Mouse (Mus musculus) liver, embryonic 14.5 days (tissue): Measurements from ENCODE around the gene Jund. TPM values are rescaled to one million over a fixed set of nuclear protein-coding genes. Genes with fewer than 3 reads are reported as not detected.

ENCODE experiments used
- ATAC-seq: fragments of 200-750 bp; cut with Nextera tagmentation; 2 replicates; pipeline ENCODE4 v1.8.0; 2017; ENCODE audit warnings: moderate number of reproducible peaks, mild to moderate bottlenecking, moderate library complexity; ENCODE audit not compliant: insufficient read depth
- DNase-seq, 3 experiments: peaks; one replicate each; pipeline ENCODE4 v3.0.0-alpha.2; 2012 to 2013; ENCODE audit warnings: low read depth in 3 of 3, low spot score in 3 of 3
- H3K27ac ChIP-seq: fragments of 300-500 bp; sonication (generic); 2 replicates; pipeline ENCODE4 v1.5.1; 2014; ENCODE audit warnings: moderate library complexity, mild to moderate bottlenecking, control low read depth, inconsistent platforms
- H3K27me3 ChIP-seq: fragments of 300-500 bp; sonication (generic); 2 replicates; pipeline ENCODE4 v1.6.1; 2014; ENCODE audit warnings: mild to moderate bottlenecking, low read length, moderate library complexity; ENCODE audit not compliant: control insufficient read depth, insufficient read depth
- H3K36me3 ChIP-seq: fragments of 300-500 bp; sonication (generic); replicated peaks from 2 replicates; pipeline ENCODE4 v1.6.1; 2014; ENCODE audit warnings: low read depth; ENCODE audit not compliant: control insufficient read depth, insufficient read depth
- H3K4me1 ChIP-seq, 2 experiments: fragments of 200-500 bp in 1 of 2; fragments of 300-500 bp in 1 of 2; sonication (generic) in 1 of 2; replicated peaks; 2 replicates each; pipeline ENCODE4 v1.6.1; 2012 to 2014; ENCODE audit warnings: antibody characterized with exemption in 1 of 2, inconsistent platforms in 1 of 2, low read length in 1 of 2; ENCODE audit not compliant: control insufficient read depth in 2 of 2, insufficient read depth in 2 of 2
- H3K4me2 ChIP-seq: fragments of 300-500 bp; sonication (generic); 2 replicates; pipeline ENCODE4 v1.6.1; 2014; ENCODE audit warnings: low read depth, mild to moderate bottlenecking, control low read depth, moderate library complexity
- H3K4me3 ChIP-seq, 2 experiments: fragments of 200-500 bp in 1 of 2; fragments of 300-500 bp in 1 of 2; sonication (generic) in 1 of 2; 2 replicates each; pipeline ENCODE4 v1.5.1; 2012 to 2014; ENCODE audit warnings: low read depth in 2 of 2, low read length in 2 of 2, mild to moderate bottlenecking in 2 of 2, control low read depth in 1 of 2, inconsistent platforms in 1 of 2, moderate library complexity in 1 of 2; ENCODE audit not compliant: insufficient read depth in 1 of 2
- H3K9ac ChIP-seq: fragments of 300-500 bp; sonication (generic); replicated peaks from 2 replicates; pipeline ENCODE4 v1.6.1; 2014; ENCODE audit warnings: mild to moderate bottlenecking, control low read depth, moderate library complexity
- H3K9me3 ChIP-seq: fragments of 300-500 bp; sonication (generic); 2 replicates; pipeline ENCODE4 v1.6.1; 2016; ENCODE audit warnings: low read length, mixed read lengths; ENCODE audit not compliant: control insufficient read depth
- CTCF ChIP-seq: IDR thresholded peaks from 2 replicates; pipeline ENCODE4 v1.5.1; 2016; ENCODE audit warnings: antibody characterized with exemption, low read depth, control low read depth
- EP300 ChIP-seq: IDR thresholded peaks from 2 replicates; pipeline ENCODE4 v1.6.1; 2016; ENCODE audit warnings: antibody characterized with exemption, low read depth
- WGBS: fragments of 180-500 bp; shearing (Covaris S2); extraction: QIAGEN DNeasy Blood & Tissue Kit; methylation state at CpG from one replicate; pipeline ENCODE4 v1.1.7; 2014; ENCODE audit not compliant: insufficient replicate concordance; 5-methylcytosine and 5-hydroxymethylcytosine counted together
- polyA plus RNA-seq, 2 experiments: library from polyadenylated mRNA; depleted of rRNA in 1 of 2; stranded (reverse) in 1 of 2; unstranded in 1 of 2; fragments of >200 nt; fragmentation: Nextera tagmentation in 1 of 2; extraction: Ambion mirVana in 1 of 2; gene quantifications; 2 replicates each; pipeline versions ENCODE4 v1.2.1 to v1.2.3; 2012 to 2014

The Jund gene
- polyA plus RNA-seq, 2 experiments = 20.3 to 29.4 TPM

GRCm38 (mm10) chr8:70667071-70667470 lies 31.7 kb upstream of the Jund start:
- 62% methylated on average over 5 of the region's 5 CpGs for WGBS
- H3K4me2 ChIP-seq = no peak overlapping the region
- no peak overlapping the region for H3K4me3 ChIP-seq
- TF ChIP-seq EP300 = no peak
- no peaks in the 10 kb centered on the region for H3K27me3 ChIP-seq
- ATAC-seq (0 out of 2 replicates have a peak, but pooled peaks have one; percentile 32), DNase-seq (no peak)
- H3K9ac ChIP-seq = no peak overlapping the region
- H3K4me1 ChIP-seq = peaks cover 7 to 15% of the 10 kb centered on the region in 2 experiments
- no peaks in the 10 kb centered on the region for H3K9me3 ChIP-seq
- no peak overlapping the region for H3K27ac ChIP-seq
- H3K36me3 ChIP-seq = no peaks in the 10 kb centered on the region

- Histone ChIP-seq H3K27ac (no peak overlapping the region), H3K27me3 (no peaks in the 10 kb centered on the region), H3K36me3 (peaks cover 3% of the 10 kb centered on the region; the same call in 1 of the 2 replicates), H3K4me2 (no peak overlapping the region), H3K9ac (no peak overlapping the region), H3K4me1 (peaks cover 28 to 32% of the 10 kb centered on the region in 2 experiments), H3K4me3 (no peak overlapping the region), H3K9me3 (no peaks in the 10 kb centered on the region)
- TF ChIP-seq EP300 = no peak
- TF ChIP-seq CTCF = no peak
- DNase-seq (no peak), ATAC-seq (no peak)
- WGBS = 71% methylated on average over 10 of the region's 10 CpGs
Measured at GRCm38 (mm10) chr8:70671615-70672324, 27.0 kb upstream of the Jund start.

GRCm38 (mm10) chr8:70672325-70673078 lies 26.2 kb upstream of the Jund start:
- H3K4me3 ChIP-seq = peak overlapping the region; percentile 71 to 86
- TF ChIP-seq CTCF = no peak
- TF ChIP-seq EP300 = no peak
- H3K36me3 ChIP-seq = peaks cover 3% of the 10 kb centered on the region; the same call in 1 of the 2 replicates
- H3K9ac ChIP-seq = peak overlapping the region; percentile 81
- DNase-seq (no peak), ATAC-seq (peak; percentile 4)
- H3K27me3 ChIP-seq = no peaks in the 10 kb centered on the region
- peak overlapping the region; percentile 97 for H3K4me2 ChIP-seq
- H3K4me1 ChIP-seq = peaks cover 29 to 33% of the 10 kb centered on the region in 2 experiments
- peak overlapping the region; percentile 81 for H3K27ac ChIP-seq
- H3K9me3 ChIP-seq = no peaks in the 10 kb centered on the region
- 33% methylated on average over 19 of the region's 19 CpGs for WGBS

GRCm38 (mm10) chr8:70673079-70673856 lies 25.5 kb upstream of the Jund start, which contains the start of gene Lsm4:
TSS of gene Lsm4 (plus strand) at chr8:70673248.
- Histone ChIP-seq H3K4me3 (peak within 1 kb of the TSS; percentile 71 to 86), H3K27me3 (no peaks in the 10 kb centered on the region), H3K36me3 (peaks cover 7% of the 10 kb centered on the region), H3K9ac (peak within 1 kb of the TSS; percentile 87), H3K9me3 (no peaks in the 10 kb centered on the region), H3K27ac (peak within 1 kb of the TSS; percentile 95), H3K4me1 (peaks cover 36% of the 10 kb centered on the region in 2 experiments), H3K4me2 (peak within 1 kb of the TSS; percentile 97)
- under 1% methylated on average over 60 of the region's 60 CpGs for WGBS
- ATAC-seq (peak; percentile 95), DNase-seq (peak; percentile 99)
- TF ChIP-seq CTCF = peak; percentile 96
- TF ChIP-seq EP300 = peak; percentile 56
